Mouse (Mus musculus) hindbrain, postnatal 0 days (tissue): ENCODE results near the gene Dock4. TPM values are rescaled to one million over a fixed set of nuclear protein-coding genes. Genes with fewer than 3 reads are reported as not detected.

Experiments
- ATAC-seq: fragments of 200-750 bp; cut with Nextera tagmentation; 2 replicates; pipeline ENCODE4 v1.8.0; 2017; ENCODE audit warnings: mild to moderate bottlenecking, moderate TSS enrichment, moderate library complexity
- DNase-seq: peaks from one replicate; pipeline ENCODE4 v3.0.0-alpha.2; 2015; ENCODE audit warnings: low spot score
- H3K27ac ChIP-seq: fragments of 300-500 bp; sonication (generic); 2 replicates; pipeline ENCODE4 v1.5.1; 2014; ENCODE audit warnings: mild to moderate bottlenecking
- H3K27me3 ChIP-seq: fragments of 300-500 bp; sonication (generic); 2 replicates; pipeline ENCODE4 v1.6.1; 2014; ENCODE audit warnings: low read length, mixed read lengths; ENCODE audit not compliant: insufficient read depth
- H3K36me3 ChIP-seq: fragments of 300-500 bp; sonication (generic); 2 replicates; pipeline ENCODE4 v1.6.1; 2014; ENCODE audit warnings: low read length, mixed read lengths; ENCODE audit not compliant: insufficient read depth
- H3K4me1 ChIP-seq: fragments of 300-500 bp; sonication (generic); 2 replicates; pipeline ENCODE4 v1.6.1; 2014; ENCODE audit warnings: antibody characterized with exemption, low read length, mixed read lengths; ENCODE audit not compliant: insufficient read depth
- H3K4me2 ChIP-seq: fragments of 300-500 bp; sonication (generic); 2 replicates; pipeline ENCODE4 v1.6.1; 2014; ENCODE audit warnings: low read depth, mild to moderate bottlenecking, low read length, moderate library complexity, mixed read lengths
- H3K4me3 ChIP-seq: fragments of 300-500 bp; sonication (generic); 2 replicates; pipeline ENCODE4 v1.5.1; 2014; ENCODE audit warnings: low read length
- H3K9ac ChIP-seq: fragments of 300-500 bp; sonication (generic); replicated peaks from 2 replicates; pipeline ENCODE4 v1.6.1; 2014; ENCODE audit warnings: mild to moderate bottlenecking, low read length, moderate library complexity, mixed read lengths
- H3K9me3 ChIP-seq: fragments of 300-500 bp; sonication (generic); 2 replicates; pipeline ENCODE4 v1.6.1; 2016; ENCODE audit warnings: low read length, mixed read lengths
- CTCF ChIP-seq: IDR thresholded peaks from 2 replicates; pipeline ENCODE4 v1.5.1; 2016; ENCODE audit warnings: antibody characterized with exemption, control low read depth, low read depth
- WGBS: fragments of 180-500 bp; shearing (Covaris S2); extraction: QIAGEN DNeasy Blood & Tissue Kit; methylation state at CpG from one replicate; pipeline ENCODE4 v1.1.7; 2014; 5-methylcytosine and 5-hydroxymethylcytosine counted together
- polyA plus RNA-seq: library from polyadenylated mRNA; unstranded; fragments of >200 nt; fragmentation: Nextera tagmentation; extraction: Ambion mirVana; gene quantifications from 2 replicates; pipeline ENCODE4 v1.2.1, GENCODE M21; 2015
- total RNA-seq: library from RNA; depleted of rRNA; stranded (reverse); fragments of >200 nt; gene quantifications from 2 replicates; pipeline ENCODE4 v1.2.3, GENCODE M21; 2014

Dock4 gene
- total and polyA plus RNA-seq, 2 experiments from 2014 or later = 16.7 to 30.7 TPM

DNA sequence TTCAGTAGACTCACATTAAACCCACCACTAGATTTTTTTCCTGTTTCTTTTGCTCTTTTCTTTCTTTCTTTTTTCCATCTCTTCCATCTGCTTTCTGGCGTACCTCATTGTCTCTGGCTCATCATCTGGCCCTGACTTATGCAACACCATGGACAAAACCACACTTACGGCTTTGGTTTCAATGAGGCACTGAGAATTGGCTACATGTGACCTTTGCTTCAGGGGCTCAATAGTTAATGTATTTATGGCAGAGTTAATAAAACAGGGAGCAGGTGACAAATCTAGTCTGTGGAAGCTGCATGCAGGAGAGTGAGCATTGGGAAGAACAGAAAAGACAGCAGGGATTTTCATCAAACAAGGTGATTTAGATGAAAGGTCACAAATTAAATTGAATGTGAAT, 131.0 kb downstream of the Dock4 start:
- WGBS = 81% methylated on average over 2 of the region's 2 CpGs
- H3K27ac ChIP-seq = no peak overlapping the region
- H3K27me3 ChIP-seq = no peaks in the 10 kb centered on the region
- no peaks in the 10 kb centered on the region for H3K9me3 ChIP-seq
- no peak overlapping the region for H3K4me3 ChIP-seq
- H3K9ac ChIP-seq = no peak overlapping the region
- ATAC-seq (no peak), DNase-seq (no peak)
- no peaks in the 10 kb centered on the region for H3K4me1 ChIP-seq
- TF ChIP-seq CTCF = no peak
- H3K36me3 ChIP-seq = no peaks in the 10 kb centered on the region
- H3K4me2 ChIP-seq = no peak overlapping the region

DNA sequence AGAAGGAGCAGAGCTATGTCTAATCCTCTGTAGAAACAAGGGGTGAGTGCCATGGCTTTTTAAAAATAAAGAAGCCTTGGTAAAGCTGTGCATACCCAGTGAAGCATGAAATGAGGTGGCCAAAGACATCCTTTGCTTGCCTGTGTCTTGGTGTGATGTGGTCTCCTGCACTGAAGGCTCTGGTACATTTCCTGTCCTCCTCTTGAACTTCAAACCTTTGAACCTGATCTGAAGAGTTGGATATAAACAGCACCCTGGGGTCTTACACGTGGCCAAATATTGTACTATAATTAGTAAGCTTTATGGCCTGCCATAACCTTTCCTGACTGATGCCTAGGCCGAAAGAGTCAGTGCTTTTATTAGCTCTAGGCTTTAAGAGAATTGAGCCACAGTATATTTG, 134.6 kb downstream of the Dock4 start:
- ATAC-seq (no peak), DNase-seq (no peak)
- Histone ChIP-seq H3K27ac (no peak overlapping the region), H3K36me3 (no peaks in the 10 kb centered on the region), H3K9ac (no peak overlapping the region), H3K27me3 (no peaks in the 10 kb centered on the region), H3K4me3 (no peak overlapping the region), H3K9me3 (no peaks in the 10 kb centered on the region), H3K4me1 (0 out of 2 replicates have a peak, but pooled peaks cover 5% of the 10 kb centered on the region), H3K4me2 (no peak overlapping the region)
- WGBS = 43% methylated on average over 2 of the region's 2 CpGs
- no peak for TF ChIP-seq CTCF

DNA sequence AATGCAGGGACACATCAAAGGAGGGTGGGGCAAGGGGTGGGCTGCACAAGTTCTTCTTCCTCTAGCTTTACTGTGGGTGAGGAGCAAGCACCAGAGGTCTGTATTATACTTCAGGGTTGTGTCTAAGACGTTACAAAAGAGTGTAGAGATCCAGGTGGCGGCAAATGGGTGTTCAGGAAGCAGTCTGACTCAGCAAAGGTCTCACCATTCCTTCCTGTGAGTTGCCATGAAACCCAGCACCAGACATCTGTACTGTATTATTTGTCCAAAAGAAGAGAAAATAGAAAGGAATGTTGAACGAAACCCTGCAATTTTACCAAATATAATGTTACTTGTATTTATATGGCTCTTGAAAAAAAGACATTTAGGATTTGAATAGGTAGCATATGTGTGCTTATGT, 135.3 kb downstream of the Dock4 start:
- TF ChIP-seq CTCF = no peak
- Histone ChIP-seq H3K27me3 (no peaks in the 10 kb centered on the region), H3K4me1 (0 out of 2 replicates have a peak, but pooled peaks cover 5% of the 10 kb centered on the region), H3K9ac (no peak overlapping the region), H3K27ac (no peak overlapping the region), H3K9me3 (no peaks in the 10 kb centered on the region), H3K36me3 (no peaks in the 10 kb centered on the region), H3K4me2 (no peak overlapping the region), H3K4me3 (no peak overlapping the region)
- WGBS = 76% methylated on average over 3 of the region's 3 CpGs
- DNase-seq = no peak
- ATAC-seq = no peak

DNA sequence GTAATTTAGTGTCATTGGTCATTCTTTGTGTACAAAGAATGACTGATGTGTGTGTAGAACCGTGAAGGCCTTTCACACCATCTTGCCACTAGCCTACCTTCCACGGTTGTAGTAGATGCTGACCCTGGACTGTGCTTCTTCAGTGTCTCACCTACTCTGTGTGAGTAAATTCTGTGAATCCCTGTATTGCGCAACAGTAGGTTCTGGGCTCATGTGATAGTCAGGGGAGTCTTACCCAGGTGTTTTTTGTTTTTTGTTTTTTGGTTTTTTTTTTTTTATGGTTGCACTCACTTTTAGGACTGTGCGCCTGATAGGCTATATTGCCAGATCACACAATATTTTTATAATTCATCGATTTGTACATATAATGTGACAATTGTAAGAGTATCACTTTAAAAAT, 136.3 kb downstream of the Dock4 start:
- H3K36me3 ChIP-seq = no peaks in the 10 kb centered on the region
- DNase-seq = no peak
- no peak for ATAC-seq
- no peak overlapping the region for H3K4me3 ChIP-seq
- 74% methylated on average over 5 of the region's 5 CpGs for WGBS
- no peak for TF ChIP-seq CTCF
- no peak overlapping the region for H3K27ac ChIP-seq
- H3K27me3 ChIP-seq = no peaks in the 10 kb centered on the region
- H3K4me2 ChIP-seq = no peak overlapping the region
- H3K9me3 ChIP-seq = no peaks in the 10 kb centered on the region
- H3K4me1 ChIP-seq = 0 out of 2 replicates have a peak, but pooled peaks cover 5% of the 10 kb centered on the region
- no peak overlapping the region for H3K9ac ChIP-seq

DNA sequence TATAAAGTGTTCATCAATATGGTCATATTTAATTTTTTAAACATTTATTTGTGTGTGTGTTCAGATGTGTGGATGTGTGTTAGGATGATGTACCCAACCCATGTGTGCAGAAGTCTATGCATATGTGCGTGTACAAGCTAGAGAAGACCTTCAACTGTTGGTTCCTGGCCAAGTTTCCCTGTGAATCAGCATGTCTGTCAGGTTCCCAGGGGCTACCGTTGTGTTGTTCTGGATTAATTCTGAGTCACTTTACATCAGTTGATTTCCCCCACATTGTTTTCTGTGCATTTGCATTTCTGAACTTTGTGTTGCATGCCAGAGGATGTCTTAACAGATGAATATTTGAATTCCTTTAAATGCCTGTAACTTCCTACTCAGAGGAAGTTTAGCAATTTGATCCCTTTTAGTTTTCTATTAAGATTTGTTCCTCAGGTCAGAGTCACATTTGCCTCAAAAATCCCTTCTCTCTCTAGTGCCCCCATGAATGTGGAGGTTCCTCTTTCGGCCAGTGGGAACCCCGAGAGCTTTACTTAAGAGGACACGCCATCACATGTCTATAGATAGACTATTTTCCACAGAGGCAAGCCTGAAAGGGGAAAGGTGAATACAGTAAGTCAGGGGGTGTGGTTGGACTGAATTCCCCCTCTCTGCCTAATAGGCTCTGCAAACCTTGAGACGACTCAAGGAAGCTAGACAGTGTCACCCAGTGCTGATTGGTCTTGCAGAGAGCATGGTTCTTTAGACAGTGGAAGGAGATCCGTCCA, 139.0 kb downstream of the Dock4 start:
- Histone ChIP-seq H3K36me3 (no peaks in the 10 kb centered on the region), H3K4me3 (no peak overlapping the region), H3K27ac (no peak overlapping the region), H3K4me1 (0 out of 2 replicates have a peak, but pooled peaks cover 5% of the 10 kb centered on the region), H3K9me3 (no peaks in the 10 kb centered on the region), H3K4me2 (no peak overlapping the region), H3K9ac (no peak overlapping the region), H3K27me3 (no peaks in the 10 kb centered on the region)
- 65% methylated on average over 7 of the region's 7 CpGs for WGBS
- ATAC-seq (no peak), DNase-seq (no peak)
- TF ChIP-seq CTCF = no peak

DNA sequence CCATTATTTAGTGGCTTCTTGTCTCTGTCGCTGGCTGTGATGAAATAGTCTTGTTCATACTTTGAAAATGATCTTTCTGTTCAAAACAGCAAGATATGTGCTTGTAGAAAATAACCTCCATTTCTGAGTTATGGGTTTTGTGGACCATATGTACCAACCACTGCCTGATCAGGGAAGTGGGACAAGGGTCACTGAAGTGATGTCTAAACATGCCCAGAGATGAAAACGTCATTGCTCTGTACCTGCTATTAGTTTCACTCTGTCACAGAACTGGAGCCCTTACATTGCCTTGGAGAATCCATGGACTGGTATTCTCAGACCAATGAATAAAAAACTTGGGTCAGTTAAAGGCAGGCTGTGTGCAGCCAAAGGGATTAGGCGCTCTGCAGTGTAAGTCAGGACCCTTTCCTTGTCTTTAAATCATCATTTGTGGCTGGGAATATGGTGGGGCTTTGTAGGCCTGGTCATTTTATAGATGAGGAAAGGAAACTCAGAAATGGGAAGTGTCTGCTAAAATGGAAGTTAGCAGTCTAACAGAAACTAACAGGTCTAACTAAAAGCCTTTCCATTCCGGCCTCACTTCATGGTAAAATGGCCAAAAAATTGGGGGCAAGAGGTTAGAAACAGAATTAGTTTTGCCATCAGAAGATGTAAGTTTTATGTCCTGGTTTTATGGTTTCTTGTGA, 139.8 kb downstream of the Dock4 start:
- no peak overlapping the region for H3K9ac ChIP-seq
- no peaks in the 10 kb centered on the region for H3K9me3 ChIP-seq
- DNase-seq (no peak), ATAC-seq (no peak)
- no peak overlapping the region for H3K4me3 ChIP-seq
- H3K4me2 ChIP-seq = no peak overlapping the region
- H3K4me1 ChIP-seq = 0 out of 2 replicates have a peak, but pooled peaks cover 5% of the 10 kb centered on the region
- 88% methylated on average over 4 of the region's 4 CpGs for WGBS
- H3K27me3 ChIP-seq = no peaks in the 10 kb centered on the region
- no peak overlapping the region for H3K27ac ChIP-seq
- H3K36me3 ChIP-seq = no peaks in the 10 kb centered on the region
- TF ChIP-seq CTCF = no peak

DNA sequence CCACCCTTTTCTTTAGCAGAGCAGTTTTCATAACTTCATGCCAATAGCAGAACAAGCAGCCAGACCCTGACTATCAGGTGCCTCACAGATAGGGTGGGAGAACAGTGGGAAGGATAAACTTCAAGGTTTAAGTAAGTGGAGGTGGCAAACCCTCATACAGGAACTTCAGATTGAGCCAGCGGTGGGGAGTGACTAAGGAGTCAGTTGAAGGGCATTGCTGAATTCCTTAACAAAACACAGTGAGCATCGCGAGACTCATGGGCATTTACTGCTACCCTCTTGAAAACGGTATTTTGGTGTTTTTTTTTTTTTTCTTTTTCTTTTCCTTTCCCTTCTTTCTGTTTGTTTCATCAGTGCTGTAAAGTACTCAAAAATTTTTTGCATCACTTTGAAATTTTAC, 148.4 kb downstream of the Dock4 start:
- WGBS = 85% methylated on average over 4 of the region's 4 CpGs
- TF ChIP-seq CTCF = no peak
- Histone ChIP-seq H3K4me3 (no peak overlapping the region), H3K27ac (no peak overlapping the region), H3K4me2 (no peak overlapping the region), H3K4me1 (no peaks in the 10 kb centered on the region), H3K27me3 (no peaks in the 10 kb centered on the region), H3K9me3 (no peaks in the 10 kb centered on the region), H3K36me3 (no peaks in the 10 kb centered on the region), H3K9ac (no peak overlapping the region)
- DNase-seq = no peak
- ATAC-seq = no peak
